Mouse (Mus musculus): ENCODE data around the gene Tex9.
A peak's percentile ranks its signal among the peaks of the same experiment; 100 is the strongest.
"Not testable (repeated sequence)": the region's sequence is repeated elsewhere in the genome, so short reads cannot be mapped to it uniquely, and the experiment has no call there.

Tex9 gene

GRCm38 (mm10) chr9:72477306-72477705 lies 14.7 kb downstream of the Tex9 start:
- DNase-seq, result no peak

GRCm38 (mm10) chr9:72475511-72475910 lies 16.5 kb downstream of the Tex9 start:
- no peak for DNase-seq

GRCm38 (mm10) chr9:72469851-72470250 lies 22.2 kb downstream of the Tex9 start:
- DNase-seq, result no peak

- DNase-seq, result no peak
Measured at GRCm38 (mm10) chr9:72468616-72469015, 23.4 kb downstream of the Tex9 start.

- DNase-seq, result peak in 1 of 2 experiments; percentile 9
Measured at GRCm38 (mm10) chr9:72467551-72468407, 24.2 kb downstream of the Tex9 start.

- DNase-seq, result no peak
Measured at GRCm38 (mm10) chr9:72465754-72466181, 26.2 kb downstream of the Tex9 start.

GRCm38 (mm10) chr9:72464806-72465205 lies 27.2 kb downstream of the Tex9 start:
- no peak for DNase-seq

- DNase-seq, result no peak
Measured at GRCm38 (mm10) chr9:72462427-72462826, 29.6 kb downstream of the Tex9 start.

GRCm38 (mm10) chr9:72460767-72461166 lies 31.2 kb downstream of the Tex9 start:
- DNase-seq, result no peak

- no peak for DNase-seq
Measured at GRCm38 (mm10) chr9:72459703-72460102, 32.3 kb downstream of the Tex9 start.

- peak; percentile 14 to 73 for DNase-seq
Measured at GRCm38 (mm10) chr9:72458233-72458632, 33.8 kb downstream of the Tex9 start.

- DNase-seq, result no peak
Measured at GRCm38 (mm10) chr9:72456374-72456773, 35.6 kb downstream of the Tex9 start.

- DNase-seq, result not testable (repeated sequence)
Measured at GRCm38 (mm10) chr9:72454281-72454680, 37.7 kb downstream of the Tex9 start.

GRCm38 (mm10) chr9:72451111-72451510 lies 40.9 kb downstream of the Tex9 start:
- no peak for DNase-seq

GRCm38 (mm10) chr9:72450363-72450762 lies 41.6 kb downstream of the Tex9 start:
- DNase-seq, result no peak

- DNase-seq, result no peak
Measured at GRCm38 (mm10) chr9:72449841-72450240, 42.2 kb downstream of the Tex9 start.

GRCm38 (mm10) chr9:72449367-72449766 lies 42.6 kb downstream of the Tex9 start:
- DNase-seq, result peak; percentile 10 to 22

GRCm38 (mm10) chr9:72448026-72448425 lies 44.0 kb downstream of the Tex9 start:
- peak; percentile 13 to 64 for DNase-seq

- no peak for DNase-seq
Measured at GRCm38 (mm10) chr9:72441927-72442715, 49.9 kb downstream of the Tex9 start.

- DNase-seq, result no peak
Measured at GRCm38 (mm10) chr9:72440948-72441926, 50.8 kb downstream of the Tex9 start.

GRCm38 (mm10) chr9:72440358-72440757 lies 51.7 kb downstream of the Tex9 start:
- DNase-seq, result no peak

GRCm38 (mm10) chr9:72438749-72439148 lies 53.3 kb downstream of the Tex9 start:
- no peak for DNase-seq
